Mouse (Mus musculus) heart, adult 11 months (tissue): ENCODE measurements around the gene Pde3a.
A peak's percentile ranks its signal among the peaks of the same experiment; 100 is the strongest.
"Not testable (repeated sequence)": the region's sequence is repeated elsewhere in the genome, so short reads cannot be mapped to it uniquely, and the experiment has no call there.

Experiments used
- DNase-seq: peaks from one replicate; pipeline ENCODE4 v3.0.0; 2022

The Pde3a gene

GRCm38 (mm10) chr6:141267888-141268570 lies 19.0 kb downstream of the Pde3a start:
- peak; percentile 76 for DNase-seq

GRCm38 (mm10) chr6:141268871-141269270 lies 19.8 kb downstream of the Pde3a start:
- DNase-seq: peak; percentile 81

GRCm38 (mm10) chr6:141271133-141271532 lies 22.1 kb downstream of the Pde3a start:
- peak; percentile 64 for DNase-seq

GRCm38 (mm10) chr6:141271579-141271978 lies 22.5 kb downstream of the Pde3a start:
- peak; percentile 75 for DNase-seq

GRCm38 (mm10) chr6:141273685-141274084 lies 24.6 kb downstream of the Pde3a start:
- DNase-seq: peak; percentile 97

- peak; percentile 16 for DNase-seq
These were observed 32.6 kb downstream of the Pde3a start for GRCm38 (mm10) chr6:141281685-141282084.

GRCm38 (mm10) chr6:141282796-141283195 lies 33.7 kb downstream of the Pde3a start:
- DNase-seq: peak; percentile 75

GRCm38 (mm10) chr6:141291195-141291594 lies 42.1 kb downstream of the Pde3a start:
- DNase-seq: peak; percentile 28

GRCm38 (mm10) chr6:141292826-141293459 lies 43.9 kb downstream of the Pde3a start:
- peak; percentile 22 for DNase-seq

GRCm38 (mm10) chr6:141293460-141293853 lies 44.4 kb downstream of the Pde3a start:
- DNase-seq: no peak

GRCm38 (mm10) chr6:141295264-141295663 lies 46.2 kb downstream of the Pde3a start:
- DNase-seq: peak; percentile 77

- DNase-seq: peak; percentile 39
These were observed 53.0 kb downstream of the Pde3a start for GRCm38 (mm10) chr6:141301750-141302748.

- DNase-seq: peak; percentile 52
These were observed 53.8 kb downstream of the Pde3a start for GRCm38 (mm10) chr6:141302842-141303241.

- no peak for DNase-seq
These were observed 58.3 kb downstream of the Pde3a start for GRCm38 (mm10) chr6:141307326-141307725.

GRCm38 (mm10) chr6:141308451-141308850 lies 59.4 kb downstream of the Pde3a start:
- DNase-seq: peak; percentile 97

- peak; percentile 72 for DNase-seq
These were observed 60.8 kb downstream of the Pde3a start for GRCm38 (mm10) chr6:141309872-141310271.

GRCm38 (mm10) chr6:141310351-141310750 lies 61.3 kb downstream of the Pde3a start:
- DNase-seq: peak; percentile 72

- peak; percentile 94 for DNase-seq
These were observed 62.5 kb downstream of the Pde3a start for GRCm38 (mm10) chr6:141311615-141312014.

- DNase-seq: no peak
These were observed 64.0 kb downstream of the Pde3a start for GRCm38 (mm10) chr6:141313112-141313511.

GRCm38 (mm10) chr6:141318440-141318839 lies 69.4 kb downstream of the Pde3a start:
- DNase-seq: no peak

GRCm38 (mm10) chr6:141321253-141321652 lies 72.2 kb downstream of the Pde3a start:
- peak; percentile 80 for DNase-seq

- peak; percentile 83 for DNase-seq
These were observed 73.9 kb downstream of the Pde3a start for GRCm38 (mm10) chr6:141322961-141323360.

GRCm38 (mm10) chr6:141327134-141327533 lies 78.1 kb downstream of the Pde3a start:
- not testable (repeated sequence) for DNase-seq
